Mouse (Mus musculus) cerebellum, adult 2 months (tissue): Measurements from ENCODE around the gene Cep250.

Experiments
- CTCF ChIP-seq: fragments of 200-500 bp; IDR thresholded peaks from 2 replicates; pipeline ENCODE4 v1.5.1; 2011; ENCODE audit warnings: low read depth, mild to moderate bottlenecking, control low read depth, low read length, moderate library complexity, borderline replicate concordance; ENCODE audit not compliant: insufficient read depth
- POLR2A ChIP-seq: fragments of 200-500 bp; IDR thresholded peaks from 2 replicates; pipeline ENCODE4 v1.6.1; 2011; ENCODE audit warnings: low read length, control low read depth, borderline replicate concordance; ENCODE audit not compliant: insufficient read depth

DNA sequence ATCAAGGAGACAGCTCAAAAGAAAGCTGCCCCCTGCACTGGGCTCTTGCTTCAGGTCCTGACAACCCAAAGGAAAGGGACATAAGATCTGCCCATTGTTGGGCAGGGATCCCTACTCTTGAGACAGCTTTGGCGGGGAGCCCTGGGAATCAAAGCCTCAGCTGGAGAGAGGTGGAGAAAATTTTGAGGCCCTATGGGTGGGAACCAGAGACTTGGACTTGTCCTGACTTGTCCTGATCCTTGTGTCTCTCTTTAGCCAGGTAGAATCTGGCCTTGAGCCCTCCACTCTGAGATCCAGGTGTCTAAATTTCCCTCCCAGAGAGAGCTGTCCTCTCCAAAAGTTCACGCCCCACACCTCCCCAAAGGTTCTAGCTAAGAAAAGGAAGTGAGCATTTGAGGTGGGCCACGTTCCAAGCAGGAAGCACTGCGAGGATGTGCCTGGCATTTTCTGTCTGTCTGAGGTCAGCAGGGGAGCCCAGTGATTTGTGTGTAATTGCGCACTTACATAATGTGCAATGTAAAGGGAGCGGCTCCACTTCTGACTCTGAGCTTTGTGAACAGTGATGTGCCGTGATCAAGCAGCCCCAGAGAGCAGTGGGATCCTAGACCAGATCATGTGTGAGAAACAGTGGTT is 16.2 kb upstream of the Cep250 start:
- TF ChIP-seq POLR2A (no peak), CTCF (no peak)
